Mouse (Mus musculus): ENCODE data around the gene Mmd2.

GRCm38 (mm10) chr5:142537286-142537685 is 71.3 kb downstream of the Mmd2 start:
- TF ChIP-seq CTCF (IDR thresholded peaks at IDR 0.05; ENCODE audit: low read depth) = no peak
- TF ChIP-seq EP300 (IDR thresholded peaks at IDR 0.05; ENCODE audit: low read depth) = no peak

Measured in heart, postnatal 0 days (tissue).